ENCODE assay signal across 10 mouse cellular contexts in genomic region chr8:88631081-88631480, GRCm38 (mm10). TPM values are rescaled to one million over a fixed set of nuclear protein-coding genes. Genes with fewer than 3 reads are reported as not detected.
A peak's percentile ranks its signal among the peaks of the same experiment; 100 is the strongest.
DNase-seq lines count a peak whose midpoint lies in the region; ATAC-seq and TF ChIP-seq lines count a peak whose summit lies in the region.
"Had no signal": no experiment of that assay in that cellular context is flagged by ENCODE, and none has a peak within 500 bp of the region (broad histone marks: within the 10 kb centered on the region; RNA-seq: fewer than 3 reads in every experiment).

No protein-coding gene starts in this region.

- TF ChIP-seq POLR2A in cerebellum, adult 2 months (IDR thresholded peaks at IDR 0.05; ENCODE audit: borderline replicate concordance, insufficient read depth, low read length): no peak

- no peaks in the 10 kb centered on the region for H3K36me3 ChIP-seq in midbrain, embryonic 11.5 days (ENCODE audit: control insufficient read depth, insufficient read depth, low read length)
- H3K36me3 ChIP-seq in midbrain, embryonic 13.5 days: no peaks in the 10 kb centered on the region
- no peaks in the 10 kb centered on the region for H3K36me3 ChIP-seq in kidney, postnatal 0 days (ENCODE audit: insufficient read depth, low read length)
- H3K36me3 ChIP-seq: embryonic facial prominence, embryonic 15.5 days; neural tube, embryonic 12.5 days had no signal

- ATAC-seq in cerebellum, adult (ENCODE audit: insufficient number of reproducible peaks, low FRiP score, low TSS enrichment): no peak
- no peak for ATAC-seq in midbrain, embryonic 11.5 days (ENCODE audit: low FRiP score)
- no peak for ATAC-seq in midbrain, embryonic 13.5 days
- no peak for ATAC-seq in kidney, postnatal 0 days (replicated peaks; ENCODE audit: low FRiP score, low read depth)

- H3K9me3 ChIP-seq in midbrain, embryonic 11.5 days (ENCODE audit: control insufficient read depth, low read length): no peaks in the 10 kb centered on the region
- no peaks in the 10 kb centered on the region for H3K9me3 ChIP-seq in midbrain, embryonic 13.5 days
- no peaks in the 10 kb centered on the region for H3K9me3 ChIP-seq in kidney, postnatal 0 days (replicated peaks; ENCODE audit: low read length)
- H3K9me3 ChIP-seq: embryonic facial prominence, embryonic 15.5 days; neural tube, embryonic 12.5 days had no signal

- H3K27ac ChIP-seq in cerebellum, adult 2 months (ENCODE audit: insufficient read depth, low read length): no peak overlapping the region
- no peak overlapping the region for H3K27ac ChIP-seq in midbrain, embryonic 11.5 days (ENCODE audit: low read depth, low read length)
- no peak overlapping the region for H3K27ac ChIP-seq in midbrain, embryonic 13.5 days
- no peak overlapping the region for H3K27ac ChIP-seq in kidney, postnatal 0 days
- H3K27ac ChIP-seq: embryonic facial prominence, embryonic 15.5 days; neural tube, embryonic 12.5 days had no signal

- H3K4me1 ChIP-seq in cerebellum, adult 2 months (ENCODE audit: control insufficient read depth, insufficient read depth, low read length): peaks cover 3% of the 10 kb centered on the region; the same call in 1 of the 2 replicates
- H3K4me1 ChIP-seq in midbrain, embryonic 11.5 days (ENCODE audit: control insufficient read depth, insufficient read depth, low read length): peaks cover 3% of the 10 kb centered on the region; the same call in 1 of the 2 replicates
- peaks cover 17% of the 10 kb centered on the region for H3K4me1 ChIP-seq in midbrain, embryonic 13.5 days (replicated peaks)
- no peaks in the 10 kb centered on the region for H3K4me1 ChIP-seq in kidney, postnatal 0 days (replicated peaks; ENCODE audit: insufficient read depth, low read length)

- H3K4me2 ChIP-seq in midbrain, embryonic 11.5 days: no peak overlapping the region
- no peak overlapping the region for H3K4me2 ChIP-seq in midbrain, embryonic 13.5 days (replicated peaks)
- H3K4me2 ChIP-seq in kidney, postnatal 0 days (ENCODE audit: low read length): no peak overlapping the region
- H3K4me2 ChIP-seq: embryonic facial prominence, embryonic 15.5 days; neural tube, embryonic 12.5 days had no signal

- TF ChIP-seq CTCF in cerebellum, adult 2 months (IDR thresholded peaks at IDR 0.05; ENCODE audit: borderline replicate concordance, insufficient read depth, low read depth, low read length): peak; percentile 19; the same call in 1 of the 2 replicates
- peak; percentile 64 for TF ChIP-seq CTCF in kidney, postnatal 0 days (IDR thresholded peaks at IDR 0.05; ENCODE audit: low read depth)

- no peak overlapping the region for H3K9ac ChIP-seq in midbrain, embryonic 11.5 days (ENCODE audit: low read length)
- no peak overlapping the region for H3K9ac ChIP-seq in midbrain, embryonic 13.5 days (replicated peaks)
- no peak overlapping the region for H3K9ac ChIP-seq in kidney, postnatal 0 days (ENCODE audit: low read depth, low read length)
- H3K9ac ChIP-seq: embryonic facial prominence, embryonic 15.5 days; neural tube, embryonic 12.5 days had no signal

- DNase-seq in cerebellum, adult 2 months: no peak
- peak; percentile 73 for DNase-seq in midbrain, embryonic 11.5 days (ENCODE audit: low spot score, missing footprints)
- DNase-seq in kidney, postnatal 0 days (ENCODE audit: low spot score): peak; percentile 84
- peak; percentile 42 to 57 for DNase-seq in right cerebral cortex, adult 2 months (ENCODE audit: low spot score in 2 of 2)
- DNase-seq in layer of hippocampus, postnatal 25 days (ENCODE audit: extremely low spot score in 1 of 2, low spot score in 1 of 2): no peak
- no peak for DNase-seq in embryo, embryonic 11 days

- H3K27me3 ChIP-seq in cerebellum, adult 2 months (ENCODE audit: control insufficient read depth, insufficient read depth, low read length): no peaks in the 10 kb centered on the region
- peaks cover 4% of the 10 kb centered on the region for H3K27me3 ChIP-seq in midbrain, embryonic 11.5 days (ENCODE audit: control insufficient read depth, insufficient read depth, low read length)
- H3K27me3 ChIP-seq in midbrain, embryonic 13.5 days: peaks cover 26% of the 10 kb centered on the region
- no peaks in the 10 kb centered on the region for H3K27me3 ChIP-seq in kidney, postnatal 0 days (ENCODE audit: insufficient read depth, low read length)

- H3K4me3 ChIP-seq in cerebellum, adult 2 months (replicated peaks; ENCODE audit: insufficient read depth, low read depth, low read length): no peak overlapping the region
- no peak overlapping the region for H3K4me3 ChIP-seq in midbrain, embryonic 11.5 days (ENCODE audit: low read depth, low read length)
- no peak overlapping the region for H3K4me3 ChIP-seq in midbrain, embryonic 13.5 days (replicated peaks)
- no peak overlapping the region for H3K4me3 ChIP-seq in kidney, postnatal 0 days (replicated peaks; ENCODE audit: low read depth, low read length)
- H3K4me3 ChIP-seq: embryonic facial prominence, embryonic 15.5 days; neural tube, embryonic 12.5 days had no signal

RNA-seq across cellular contexts. Expression of gene Snx20, which starts 4.8 kb away (rescaled TPM):
- 0.59 and 0.90 TPM in 2 replicates for polyA plus RNA-seq in cerebellum, adult 2 months (2012; rRNA removed)
- polyA plus RNA-seq in midbrain, embryonic 11.5 days (2014; fragmentation: Nextera tagmentation; extraction: Ambion mirVana): 0.74 and 1.4 TPM in 2 replicates
- 0.90 and 1.1 TPM in 2 replicates for polyA plus RNA-seq in midbrain, embryonic 13.5 days (2015; fragmentation: Nextera tagmentation; extraction: Ambion mirVana)
- polyA plus RNA-seq in kidney, postnatal 0 days (2015; fragmentation: Nextera tagmentation; extraction: Ambion mirVana): 2.9 and 3.0 TPM in 2 replicates
- 1 to 10 TPM; 1.2 to 1.6 TPM for total RNA-seq in layer of hippocampus, postnatal 25 days (2021)

RNA-seq across cellular contexts. Expression of gene Nod2, which starts 16.0 kb away (rescaled TPM):
- 0.11 and 0.28 TPM in 2 replicates for polyA plus RNA-seq in cerebellum, adult 2 months (2012; rRNA removed)
- 0.04 and 0.14 TPM in 2 replicates for polyA plus RNA-seq in midbrain, embryonic 11.5 days (2014; fragmentation: Nextera tagmentation; extraction: Ambion mirVana)
- polyA plus RNA-seq in midbrain, embryonic 13.5 days (2015; fragmentation: Nextera tagmentation; extraction: Ambion mirVana): 0.06 and 0.08 TPM in 2 replicates
- polyA plus RNA-seq in kidney, postnatal 0 days (2015; fragmentation: Nextera tagmentation; extraction: Ambion mirVana): 0.32 and 0.38 TPM in 2 replicates
- total RNA-seq in layer of hippocampus, postnatal 25 days (2021): under 1 TPM; 0.10 to 0.19 TPM

Comparison
In these comparisons a context has a peak if more than half of its experiments do, and no peak if none do; other contexts are left out.
1. DNase-seq: peak in midbrain, embryonic 11.5 days (single experiment), kidney, postnatal 0 days (single experiment) and right cerebral cortex, adult 2 months (2 of 2); none in cerebellum, adult 2 months (0 of 2), layer of hippocampus, postnatal 25 days (0 of 2) and embryo, embryonic 11 days (single experiment).